Mouse (Mus musculus): ENCODE data around the gene Aqp5. TPM values are rescaled to one million over a fixed set of nuclear protein-coding genes. Genes with fewer than 3 reads are reported as not detected.

Gene Aqp5
- polyA plus RNA-seq, 1 experiment from 2014 or later: 0.36 TPM

- no peak for ATAC-seq (ENCODE audit: low FRiP score)
- Histone ChIP-seq H3K9ac (ENCODE audit: low read depth, low read length) (no peak overlapping the region), H3K27ac (ENCODE audit: low read depth, low read length) (no peak overlapping the region)
Observed at GRCm38 (mm10) chr15:99611563-99611962, 21.0 kb downstream of the Aqp5 start.

DNA sequence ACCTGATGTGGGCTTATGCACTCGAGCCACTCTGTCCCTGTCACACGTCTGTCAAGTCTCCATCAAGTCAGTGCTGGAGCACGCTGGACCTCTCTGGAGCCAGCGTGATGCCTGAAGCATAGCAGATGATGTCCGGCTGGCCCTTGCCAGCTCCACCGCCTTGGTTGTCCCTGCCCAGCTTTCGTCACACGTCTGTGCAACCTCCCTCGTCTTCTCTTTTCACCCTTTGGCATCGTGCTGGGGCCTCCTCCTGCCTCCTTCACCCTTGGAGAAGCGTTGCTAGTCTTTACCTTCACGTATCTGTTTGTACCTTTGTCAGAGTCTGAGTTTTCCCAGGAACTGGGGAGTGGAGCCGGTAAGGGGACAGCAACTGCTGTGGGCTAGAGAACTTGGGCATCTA is 23.7 kb downstream of the Aqp5 start:
- ATAC-seq (ENCODE audit: low FRiP score) (no peak), DNase-seq (ENCODE audit: low spot score) (no peak)
- Histone ChIP-seq H3K27me3 (ENCODE audit: control insufficient read depth, insufficient read depth, low read length) (no peaks in the 10 kb centered on the region), H3K4me3 (ENCODE audit: low read depth, low read length) (no peak overlapping the region), H3K27ac (ENCODE audit: low read depth, low read length) (no peak overlapping the region), H3K9me3 (ENCODE audit: control insufficient read depth, low read length) (no peaks in the 10 kb centered on the region), H3K36me3 (ENCODE audit: control insufficient read depth, insufficient read depth, low read length) (no peaks in the 10 kb centered on the region), H3K4me1 (replicated peaks; ENCODE audit: control insufficient read depth, insufficient read depth, low read length) (peaks cover 5% of the 10 kb centered on the region; the same call in 1 of the 2 replicates), H3K9ac (ENCODE audit: low read depth, low read length) (no peak overlapping the region), H3K4me2 (replicated peaks; ENCODE audit: low read depth, low read length) (no peak overlapping the region)
- 78% methylated on average over 13 of the region's 13 CpGs for WGBS

More at GRCm38 (mm10) chr15:99611563-99611962, 21.0 kb downstream of the Aqp5 start:
- Histone ChIP-seq H3K4me3 (ENCODE audit: low read depth, low read length) (no peak overlapping the region), H3K27me3 (ENCODE audit: control insufficient read depth, insufficient read depth, low read length) (no peaks in the 10 kb centered on the region), H3K4me1 (replicated peaks; ENCODE audit: control insufficient read depth, insufficient read depth, low read length) (peaks cover 14% of the 10 kb centered on the region), H3K9me3 (ENCODE audit: control insufficient read depth, low read length) (no peaks in the 10 kb centered on the region), H3K4me2 (replicated peaks; ENCODE audit: low read depth, low read length) (no peak overlapping the region), H3K36me3 (ENCODE audit: control insufficient read depth, insufficient read depth, low read length) (no peaks in the 10 kb centered on the region)
- DNase-seq (ENCODE audit: low spot score): no peak
- 74% methylated on average over 7 of the region's 7 CpGs for WGBS

DNA sequence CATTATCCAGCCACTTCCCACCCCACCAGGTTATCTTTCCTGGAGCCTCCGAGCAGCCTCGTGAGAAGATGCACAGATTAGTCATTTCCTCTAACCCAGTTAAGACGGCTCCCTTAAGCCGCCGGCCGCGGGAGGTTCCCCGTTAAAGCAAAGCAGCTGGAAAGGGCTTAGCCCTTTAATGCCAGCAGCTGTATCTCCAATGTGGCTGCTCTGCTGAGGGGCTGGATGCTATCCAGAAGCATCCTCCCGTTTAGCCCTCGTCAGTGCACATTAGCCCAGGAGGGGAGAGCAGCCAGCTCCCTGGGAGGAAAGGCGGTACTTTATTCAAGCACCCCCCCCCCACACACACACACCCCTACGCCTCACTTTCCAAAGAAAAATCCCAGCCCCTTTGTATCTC is 24.2 kb downstream of the Aqp5 start:
- Histone ChIP-seq H3K9ac (ENCODE audit: low read depth, low read length) (no peak overlapping the region), H3K4me3 (ENCODE audit: low read depth, low read length) (no peak overlapping the region), H3K4me1 (replicated peaks; ENCODE audit: control insufficient read depth, insufficient read depth, low read length) (peaks cover 5% of the 10 kb centered on the region; the same call in 1 of the 2 replicates), H3K9me3 (ENCODE audit: control insufficient read depth, low read length) (no peaks in the 10 kb centered on the region), H3K36me3 (ENCODE audit: control insufficient read depth, insufficient read depth, low read length) (no peaks in the 10 kb centered on the region), H3K27me3 (ENCODE audit: control insufficient read depth, insufficient read depth, low read length) (no peaks in the 10 kb centered on the region), H3K4me2 (replicated peaks; ENCODE audit: low read depth, low read length) (no peak overlapping the region), H3K27ac (ENCODE audit: low read depth, low read length) (no peak overlapping the region)
- WGBS: 29% methylated on average over 11 of the region's 12 CpGs
- no peak for ATAC-seq (ENCODE audit: low FRiP score)
- DNase-seq (ENCODE audit: low spot score): no peak

DNA sequence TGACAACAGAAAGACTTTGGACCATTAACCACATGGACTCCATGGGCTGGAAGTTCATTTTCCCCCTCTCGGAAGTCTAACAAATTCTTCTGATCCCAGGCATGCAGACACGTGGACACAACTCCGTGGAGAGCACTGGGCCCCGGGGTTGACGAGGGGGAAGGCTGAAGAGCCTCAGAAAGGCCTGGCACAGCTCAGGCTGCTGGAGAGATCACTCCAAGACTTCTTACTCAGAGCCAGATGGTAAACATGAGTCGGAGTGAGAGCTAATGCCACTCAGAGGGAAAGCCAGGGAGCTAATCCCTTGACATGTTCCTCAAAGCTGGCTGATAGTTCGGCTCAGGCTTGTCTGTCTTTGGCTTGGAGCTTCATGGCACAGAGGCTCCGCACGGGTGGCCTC is 24.7 kb downstream of the Aqp5 start:
- Histone ChIP-seq H3K9me3 (ENCODE audit: control insufficient read depth, low read length) (no peaks in the 10 kb centered on the region), H3K9ac (ENCODE audit: low read depth, low read length) (no peak overlapping the region), H3K4me2 (replicated peaks; ENCODE audit: low read depth, low read length) (no peak overlapping the region), H3K4me1 (replicated peaks; ENCODE audit: control insufficient read depth, insufficient read depth, low read length) (peaks cover 5% of the 10 kb centered on the region; the same call in 1 of the 2 replicates), H3K4me3 (ENCODE audit: low read depth, low read length) (no peak overlapping the region), H3K27ac (ENCODE audit: low read depth, low read length) (no peak overlapping the region), H3K27me3 (ENCODE audit: control insufficient read depth, insufficient read depth, low read length) (no peaks in the 10 kb centered on the region), H3K36me3 (ENCODE audit: control insufficient read depth, insufficient read depth, low read length) (no peaks in the 10 kb centered on the region)
- 61% methylated on average over 9 of the region's 9 CpGs for WGBS
- DNase-seq (ENCODE audit: low spot score) (no peak), ATAC-seq (ENCODE audit: low FRiP score) (no peak)

GRCm38 (mm10) chr15:99618595-99618994 is 28.0 kb downstream of the Aqp5 start:
- no peaks in the 10 kb centered on the region for H3K9me3 ChIP-seq (ENCODE audit: control insufficient read depth, low read length)
- no peaks in the 10 kb centered on the region for H3K4me1 ChIP-seq (replicated peaks; ENCODE audit: control insufficient read depth, insufficient read depth, low read length)
- H3K27me3 ChIP-seq (ENCODE audit: control insufficient read depth, insufficient read depth, low read length): no peaks in the 10 kb centered on the region
- ATAC-seq (ENCODE audit: low FRiP score) (no peak), DNase-seq (ENCODE audit: low spot score) (no peak)
- 98% methylated on average over 3 of the region's 3 CpGs for WGBS
- no peak overlapping the region for H3K9ac ChIP-seq (ENCODE audit: low read depth, low read length)
- no peak overlapping the region for H3K4me3 ChIP-seq (ENCODE audit: low read depth, low read length)
- no peak overlapping the region for H3K27ac ChIP-seq (ENCODE audit: low read depth, low read length)
- no peak overlapping the region for H3K4me2 ChIP-seq (replicated peaks; ENCODE audit: low read depth, low read length)
- peaks cover 6% of the 10 kb centered on the region; the same call in 1 of the 2 replicates for H3K36me3 ChIP-seq (ENCODE audit: control insufficient read depth, insufficient read depth, low read length)

- Histone ChIP-seq H3K27ac (ENCODE audit: low read depth, low read length) (no peak overlapping the region), H3K36me3 (ENCODE audit: control insufficient read depth, insufficient read depth, low read length) (peaks cover 9% of the 10 kb centered on the region; the same call in 1 of the 2 replicates), H3K9me3 (ENCODE audit: control insufficient read depth, low read length) (no peaks in the 10 kb centered on the region), H3K27me3 (ENCODE audit: control insufficient read depth, insufficient read depth, low read length) (no peaks in the 10 kb centered on the region), H3K4me3 (ENCODE audit: low read depth, low read length) (no peak overlapping the region), H3K4me1 (replicated peaks; ENCODE audit: control insufficient read depth, insufficient read depth, low read length) (no peaks in the 10 kb centered on the region), H3K4me2 (replicated peaks; ENCODE audit: low read depth, low read length) (no peak overlapping the region), H3K9ac (ENCODE audit: low read depth, low read length) (no peak overlapping the region)
- 83% methylated on average over 4 of the region's 4 CpGs for WGBS
- no peak for DNase-seq (ENCODE audit: low spot score)
- no peak for ATAC-seq (ENCODE audit: low FRiP score)
Observed at GRCm38 (mm10) chr15:99619821-99620220, 29.2 kb downstream of the Aqp5 start.

DNA sequence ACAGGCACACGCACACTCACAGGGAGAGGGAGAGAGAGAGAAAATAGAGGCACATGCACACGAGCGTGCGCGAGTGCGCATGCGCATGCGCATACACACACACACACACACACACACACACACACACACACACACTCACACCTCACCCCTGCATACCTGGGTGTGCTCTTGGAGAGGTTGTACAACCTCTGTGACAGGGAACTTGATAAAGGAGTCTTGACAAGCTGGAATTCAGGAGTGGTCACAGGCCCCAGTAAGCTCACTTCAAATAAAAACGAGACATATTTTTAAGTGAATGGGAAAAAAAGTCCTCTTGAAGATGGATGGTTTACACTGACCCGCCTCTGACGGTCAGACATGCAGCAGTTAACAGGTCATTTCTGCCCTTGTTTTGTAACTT is 31.5 kb downstream of the Aqp5 start:
- Histone ChIP-seq H3K4me2 (replicated peaks; ENCODE audit: low read depth, low read length) (no peak overlapping the region), H3K27ac (ENCODE audit: low read depth, low read length) (no peak overlapping the region), H3K36me3 (ENCODE audit: control insufficient read depth, insufficient read depth, low read length) (peaks cover 14% of the 10 kb centered on the region; the same call in 1 of the 2 replicates), H3K4me3 (ENCODE audit: low read depth, low read length) (no peak overlapping the region), H3K9me3 (ENCODE audit: control insufficient read depth, low read length) (no peaks in the 10 kb centered on the region), H3K27me3 (ENCODE audit: control insufficient read depth, insufficient read depth, low read length) (no peaks in the 10 kb centered on the region), H3K4me1 (replicated peaks; ENCODE audit: control insufficient read depth, insufficient read depth, low read length) (no peaks in the 10 kb centered on the region), H3K9ac (ENCODE audit: low read depth, low read length) (no peak overlapping the region)
- 97% methylated on average over 11 of the region's 11 CpGs for WGBS
- no peak for DNase-seq (ENCODE audit: low spot score)
- ATAC-seq (ENCODE audit: low FRiP score): no peak

DNA sequence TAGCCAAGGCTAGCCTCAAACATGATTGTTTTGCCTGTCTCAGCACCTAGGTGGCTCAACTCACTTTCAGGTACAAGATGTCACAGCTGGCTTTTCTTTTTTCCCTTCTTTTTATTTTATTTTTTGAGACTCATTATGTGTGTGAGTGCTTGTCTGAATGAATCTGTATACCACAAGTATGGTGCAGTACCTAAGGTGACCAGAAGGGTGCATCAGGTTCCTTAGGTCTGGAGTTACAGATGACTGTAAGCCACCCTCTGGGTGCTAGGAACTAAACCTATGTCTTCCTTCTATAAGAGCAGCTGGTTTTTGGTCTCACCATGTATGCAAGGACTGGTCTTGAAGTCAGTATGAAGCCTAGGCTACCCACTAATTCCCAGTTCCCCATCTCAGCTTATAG is 41.0 kb downstream of the Aqp5 start:
- ATAC-seq (ENCODE audit: low FRiP score): no peak
- Histone ChIP-seq H3K36me3 (ENCODE audit: control insufficient read depth, insufficient read depth, low read length) (peaks cover 19% of the 10 kb centered on the region), H3K4me3 (ENCODE audit: low read depth, low read length) (no peak overlapping the region)

GRCm38 (mm10) chr15:99634702-99635101 is 44.1 kb downstream of the Aqp5 start:
- Histone ChIP-seq H3K9ac (ENCODE audit: low read depth, low read length) (no peak overlapping the region), H3K27ac (ENCODE audit: low read depth, low read length) (no peak overlapping the region), H3K27me3 (ENCODE audit: control insufficient read depth, insufficient read depth, low read length) (no peaks in the 10 kb centered on the region), H3K4me2 (replicated peaks; ENCODE audit: low read depth, low read length) (no peak overlapping the region), H3K4me3 (ENCODE audit: low read depth, low read length) (no peak overlapping the region), H3K9me3 (ENCODE audit: control insufficient read depth, low read length) (no peaks in the 10 kb centered on the region), H3K4me1 (replicated peaks; ENCODE audit: control insufficient read depth, insufficient read depth, low read length) (no peaks in the 10 kb centered on the region), H3K36me3 (ENCODE audit: control insufficient read depth, insufficient read depth, low read length) (peaks cover 19% of the 10 kb centered on the region)
- WGBS: 93% methylated on average over 7 of the region's 7 CpGs
- no peak for DNase-seq (ENCODE audit: low spot score)
- no peak for ATAC-seq (ENCODE audit: low FRiP score)

More for the DNA sequence above, 41.0 kb downstream of the Aqp5 start:
- no peaks in the 10 kb centered on the region for H3K9me3 ChIP-seq (ENCODE audit: control insufficient read depth, low read length)
- H3K9ac ChIP-seq (ENCODE audit: low read depth, low read length): no peak overlapping the region
- no peaks in the 10 kb centered on the region for H3K4me1 ChIP-seq (replicated peaks; ENCODE audit: control insufficient read depth, insufficient read depth, low read length)
- no peak overlapping the region for H3K4me2 ChIP-seq (replicated peaks; ENCODE audit: low read depth, low read length)
- peak; percentile 42 for DNase-seq (ENCODE audit: low spot score)
- no peaks in the 10 kb centered on the region for H3K27me3 ChIP-seq (ENCODE audit: control insufficient read depth, insufficient read depth, low read length)
- H3K27ac ChIP-seq (ENCODE audit: low read depth, low read length): no peak overlapping the region

Data from hindbrain, embryonic 11.5 days (tissue).